Mouse (Mus musculus) cerebellum, adult 9-10 months (tissue): ENCODE measurements around the gene Stac3.

ENCODE experiments used
- DNase-seq: peaks from one replicate; pipeline ENCODE4 v3.0.0; 2022

Stac3 gene

DNA sequence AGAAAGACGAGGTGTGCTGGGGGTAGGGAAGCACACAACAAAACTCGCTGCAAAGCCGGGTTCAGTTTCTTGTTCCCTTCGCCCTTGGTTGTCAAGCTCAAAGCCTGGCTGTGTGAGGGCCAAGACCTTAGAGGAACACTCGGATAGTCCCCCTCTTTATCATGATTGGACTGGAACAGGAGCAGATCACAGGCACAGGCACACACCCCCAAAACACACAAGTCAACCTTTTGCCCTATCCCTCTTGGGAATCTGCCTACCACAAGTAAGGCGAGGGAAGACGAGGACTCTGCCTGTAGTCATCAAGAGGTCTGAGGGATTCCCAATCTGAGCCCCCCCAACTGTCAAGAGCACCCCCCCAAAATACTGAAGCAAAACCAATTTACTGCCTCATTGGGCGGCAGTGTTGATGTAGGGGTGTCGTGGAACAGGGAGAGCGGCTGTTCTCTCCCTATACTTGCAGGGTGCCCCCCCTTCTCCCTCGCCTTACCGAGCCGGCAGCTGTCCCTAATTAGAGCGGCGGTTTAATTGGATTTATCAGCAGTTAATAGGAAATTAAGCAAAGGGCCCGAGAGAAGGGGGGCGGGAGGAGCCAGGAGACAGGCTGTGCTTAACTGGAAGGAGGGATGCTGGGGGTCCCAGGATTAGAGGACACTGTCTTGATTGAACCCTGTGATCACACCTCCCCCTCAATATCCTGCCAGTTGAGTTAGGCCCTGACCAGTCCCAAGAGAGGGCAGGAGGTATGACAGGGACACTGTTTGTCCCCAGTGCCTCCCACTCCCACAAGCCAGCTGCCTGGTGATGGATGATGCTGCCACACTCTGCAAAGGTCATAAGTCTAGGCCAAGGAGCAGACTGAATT, 8.6 kb downstream of the Stac3 start:
- peak; percentile 78 for DNase-seq

DNA sequence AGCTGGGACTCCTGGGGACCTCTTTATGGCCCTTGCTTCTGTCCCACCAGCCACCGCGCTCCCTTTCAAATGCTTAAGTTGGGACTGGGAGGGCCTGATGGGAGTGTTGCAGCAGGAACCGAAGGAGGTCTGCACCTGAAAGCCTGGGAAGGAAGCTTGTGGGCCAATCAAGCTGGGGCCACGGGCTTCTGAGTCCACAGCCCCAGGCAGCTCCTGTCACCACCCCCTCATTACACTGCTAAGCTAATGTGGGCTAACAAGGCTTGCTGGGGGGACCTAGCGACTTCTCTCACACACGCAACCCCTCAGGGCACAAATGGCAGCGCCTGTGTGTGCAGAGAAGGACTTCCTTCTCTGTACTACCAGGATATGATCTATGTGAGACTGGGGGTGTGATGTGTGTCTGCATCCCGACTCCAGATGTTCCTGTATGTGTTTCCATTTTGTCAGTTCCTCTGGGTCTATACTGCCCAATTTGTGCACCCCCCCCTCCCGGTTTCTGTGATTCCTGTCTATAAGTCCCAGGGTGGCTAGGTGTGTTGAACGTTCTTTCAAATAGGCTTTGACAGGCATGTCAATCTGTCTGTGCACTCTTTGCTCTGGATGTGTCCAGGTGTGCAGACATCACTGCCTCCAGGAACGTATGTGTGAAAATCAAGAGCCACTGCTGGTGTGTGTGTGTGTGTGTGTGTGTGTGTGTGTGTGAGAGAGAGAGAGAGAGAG, 9.6 kb downstream of the Stac3 start:
- peak; percentile 74 for DNase-seq

DNA sequence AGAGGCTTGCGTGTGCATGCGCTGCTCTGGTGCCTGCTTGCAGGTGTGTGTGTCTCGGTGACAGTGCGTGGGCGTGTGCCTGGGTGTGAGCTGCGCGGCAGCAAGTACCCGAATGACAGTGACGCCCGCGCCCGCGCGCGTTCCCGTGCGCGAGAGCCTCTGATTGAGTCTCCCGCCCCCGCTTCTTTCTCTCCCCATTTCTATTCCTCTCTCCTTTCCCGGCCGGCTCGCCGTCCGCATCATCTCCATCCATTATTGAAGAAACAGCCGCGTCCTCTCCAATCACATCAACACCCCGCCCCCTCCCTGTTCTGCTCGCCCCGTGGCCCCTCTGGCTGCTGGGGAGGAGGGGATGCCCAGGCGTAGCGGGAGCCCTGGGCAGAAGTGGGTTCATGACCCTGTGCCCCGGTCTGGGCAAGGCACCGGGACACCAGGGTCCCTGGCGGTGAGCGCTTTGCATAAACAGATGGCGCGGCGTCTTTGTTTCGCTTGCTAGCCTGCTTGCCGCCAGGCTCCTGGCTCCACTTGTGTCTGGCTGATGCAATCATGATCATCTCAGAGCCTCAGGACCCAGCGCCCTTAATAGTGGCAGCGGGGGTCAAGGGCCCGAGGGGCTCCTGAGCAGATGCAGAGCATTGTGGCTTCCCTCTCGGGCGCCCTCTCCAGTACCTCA, 10.3 kb downstream of the Stac3 start:
- DNase-seq, result peak; percentile 91

DNA sequence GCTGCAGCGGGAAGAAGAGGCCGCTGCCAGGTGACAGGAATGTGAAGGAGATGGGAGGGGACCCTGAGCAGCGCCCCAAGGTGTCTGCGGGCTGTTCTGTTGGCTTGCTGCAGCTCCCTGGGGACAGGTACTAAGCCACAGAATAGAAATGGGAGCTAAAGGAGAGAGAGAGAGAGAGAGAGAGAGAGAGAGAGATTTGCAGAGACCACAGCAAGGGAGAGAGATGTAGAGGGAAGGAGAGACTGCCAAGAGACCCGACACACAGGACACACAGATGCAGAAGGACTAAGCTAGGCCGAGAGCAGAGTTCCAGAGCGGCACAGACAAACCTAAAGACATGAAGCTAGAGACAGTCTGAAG, 10.8 kb downstream of the Stac3 start:
- no peak for DNase-seq

DNA sequence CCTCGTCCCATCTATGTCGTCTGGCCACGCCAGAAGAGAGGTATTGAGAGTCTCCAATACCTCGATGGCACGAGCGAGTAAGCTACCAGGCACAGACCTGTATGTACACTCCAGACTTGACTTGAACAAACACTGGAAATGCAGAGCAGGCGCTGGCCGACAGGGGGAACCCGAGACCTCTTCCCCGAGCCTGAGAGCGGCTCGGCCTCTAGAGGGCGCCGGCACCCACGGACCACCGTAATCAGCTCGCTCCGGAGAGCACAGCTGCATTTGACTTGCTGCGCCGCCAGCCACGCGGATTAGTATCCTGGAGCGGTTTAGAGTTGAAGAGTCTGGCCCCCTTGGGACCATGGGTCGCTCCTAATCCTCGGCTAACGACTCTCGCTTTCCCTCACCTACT, 11.3 kb downstream of the Stac3 start:
- peak; percentile 98 for DNase-seq

DNA sequence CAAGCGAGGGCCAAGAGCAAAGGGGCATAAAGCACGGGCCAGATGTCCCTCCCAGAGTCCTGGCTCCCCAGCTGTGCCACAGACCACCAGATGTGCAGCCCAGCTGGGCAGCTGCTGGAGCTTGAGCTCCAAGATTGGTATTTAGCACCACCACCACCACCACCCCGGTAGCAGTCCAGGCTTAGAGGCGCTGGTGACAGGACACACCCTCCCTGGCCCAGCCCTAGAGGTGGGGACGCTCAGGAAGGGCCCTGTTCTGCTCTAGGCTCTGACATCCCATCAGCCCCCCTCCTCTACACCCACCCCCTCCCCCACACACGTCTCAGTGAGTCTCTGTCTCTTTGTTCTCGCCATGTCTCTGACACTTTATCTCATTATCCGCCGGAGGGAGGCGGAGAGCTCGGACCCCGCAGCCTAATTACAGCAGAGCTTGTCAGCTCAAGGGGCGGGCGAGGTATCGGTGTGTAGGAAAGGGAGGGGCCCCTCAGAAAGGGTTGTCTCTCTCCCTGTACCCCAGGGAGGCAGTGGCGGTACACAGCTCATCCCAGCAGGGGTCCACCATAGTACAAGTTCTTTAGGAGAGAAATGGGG, 12.1 kb downstream of the Stac3 start:
- DNase-seq, result no peak

DNA sequence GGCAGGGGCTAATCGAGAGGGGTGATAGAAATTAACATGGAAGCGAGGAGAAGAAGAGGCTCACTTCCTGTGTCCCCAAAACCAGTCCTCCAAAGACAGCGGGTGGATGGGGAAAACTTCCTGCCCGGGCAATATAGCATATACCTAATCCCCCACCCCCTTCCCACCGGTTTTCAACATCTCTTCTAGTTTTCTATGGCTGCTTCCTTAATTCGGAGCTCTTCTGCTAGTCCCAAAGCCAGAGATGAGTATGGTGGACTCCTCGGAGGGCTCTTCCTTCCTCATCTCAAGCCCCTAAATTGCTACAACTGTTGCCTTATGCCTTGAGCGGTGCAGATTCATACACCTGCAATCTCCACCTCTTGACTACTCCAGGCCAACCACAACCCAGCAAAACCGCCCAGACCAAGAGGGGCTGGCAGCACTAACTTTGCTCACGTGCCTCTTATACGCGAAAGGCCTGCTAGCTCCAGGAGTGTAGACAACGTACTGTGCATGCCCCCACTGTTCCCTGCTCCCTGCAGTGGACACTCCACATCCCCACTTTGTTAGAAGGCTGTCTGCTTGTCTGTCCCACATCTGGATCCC, 12.7 kb downstream of the Stac3 start:
- no peak for DNase-seq

DNA sequence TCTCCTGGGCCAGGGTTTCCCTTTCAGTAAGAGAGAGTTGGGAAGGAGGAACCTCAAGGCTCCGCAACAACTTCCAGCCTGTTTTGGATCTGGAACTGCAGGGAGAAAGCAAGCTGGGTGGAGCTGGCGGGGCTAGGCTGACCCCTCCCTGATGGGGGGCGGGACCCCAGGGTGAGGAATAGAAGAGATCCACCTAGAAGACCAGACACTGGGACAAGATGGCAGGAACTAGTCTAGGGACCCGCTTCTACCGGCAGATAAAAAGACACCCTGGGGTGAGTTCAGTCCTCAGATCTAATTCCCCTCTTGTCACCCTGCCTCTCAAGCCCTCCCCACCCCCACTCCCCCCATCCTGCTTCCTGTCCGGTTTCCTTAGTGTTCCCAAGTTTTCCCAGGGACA, 13.3 kb downstream of the Stac3 start, which contains the start of gene Ndufa4l2:
Gene Ndufa4l2 (plus strand): TSS at position 204 of the 400 bp plus-strand sequence.
- no peak for DNase-seq

DNA sequence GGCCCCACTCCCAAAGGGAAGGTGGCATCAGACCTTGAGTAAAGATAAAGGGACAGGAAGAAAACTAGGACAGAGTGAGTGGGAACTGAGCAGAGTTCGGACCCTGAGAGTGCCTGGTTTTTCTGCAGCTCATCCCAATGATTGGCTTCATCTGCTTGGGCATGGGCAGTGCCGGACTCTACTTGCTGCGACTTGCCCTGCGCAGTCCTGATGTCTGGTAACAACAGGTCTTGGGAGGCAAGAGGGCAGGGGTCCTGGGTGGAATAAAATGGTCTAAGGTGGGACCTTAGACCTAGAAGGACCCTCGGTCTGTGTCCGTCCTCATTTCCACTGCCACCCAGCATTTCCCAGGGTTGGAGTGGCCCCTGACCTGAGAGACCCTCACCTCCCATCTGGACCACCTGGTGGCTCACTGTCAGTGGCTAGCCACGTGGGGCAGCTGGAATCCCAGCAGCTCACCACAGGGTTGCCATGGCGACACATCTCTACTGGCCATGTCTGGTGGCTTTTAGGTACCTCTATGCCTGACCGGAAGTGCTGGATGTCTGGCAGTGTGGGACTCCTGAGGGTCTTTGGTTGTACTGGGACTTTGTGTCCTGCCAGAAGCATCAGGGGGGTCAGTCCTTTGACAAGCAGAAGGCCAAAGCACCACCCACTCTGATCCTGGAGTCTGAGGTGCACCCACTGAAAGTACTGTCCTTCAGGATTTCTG, 13.9 kb downstream of the Stac3 start:
- no peak for DNase-seq

DNA sequence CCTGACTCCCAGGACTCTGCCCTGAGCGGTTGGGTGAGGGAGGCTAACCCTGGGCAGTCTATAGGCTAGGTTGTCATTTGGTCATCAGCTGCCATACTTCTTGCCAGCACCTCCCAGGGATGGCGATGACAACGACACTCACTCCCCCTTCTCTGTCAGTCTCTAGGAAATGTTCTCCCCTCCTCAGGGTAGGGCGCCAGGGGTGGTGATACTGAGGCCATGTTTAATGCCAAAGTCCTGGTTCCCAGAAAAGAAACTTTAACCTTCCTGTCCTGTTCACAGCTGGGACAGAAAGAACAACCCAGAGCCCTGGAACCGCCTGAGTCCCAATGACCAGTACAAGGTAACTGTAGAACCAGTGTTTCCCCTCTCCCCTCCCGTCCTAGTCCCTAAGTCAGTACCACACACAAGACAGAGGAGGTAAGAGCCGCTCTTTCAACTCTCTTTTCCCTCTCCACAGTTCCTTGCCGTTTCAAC, 14.5 kb downstream of the Stac3 start:
- DNase-seq, result no peak

DNA sequence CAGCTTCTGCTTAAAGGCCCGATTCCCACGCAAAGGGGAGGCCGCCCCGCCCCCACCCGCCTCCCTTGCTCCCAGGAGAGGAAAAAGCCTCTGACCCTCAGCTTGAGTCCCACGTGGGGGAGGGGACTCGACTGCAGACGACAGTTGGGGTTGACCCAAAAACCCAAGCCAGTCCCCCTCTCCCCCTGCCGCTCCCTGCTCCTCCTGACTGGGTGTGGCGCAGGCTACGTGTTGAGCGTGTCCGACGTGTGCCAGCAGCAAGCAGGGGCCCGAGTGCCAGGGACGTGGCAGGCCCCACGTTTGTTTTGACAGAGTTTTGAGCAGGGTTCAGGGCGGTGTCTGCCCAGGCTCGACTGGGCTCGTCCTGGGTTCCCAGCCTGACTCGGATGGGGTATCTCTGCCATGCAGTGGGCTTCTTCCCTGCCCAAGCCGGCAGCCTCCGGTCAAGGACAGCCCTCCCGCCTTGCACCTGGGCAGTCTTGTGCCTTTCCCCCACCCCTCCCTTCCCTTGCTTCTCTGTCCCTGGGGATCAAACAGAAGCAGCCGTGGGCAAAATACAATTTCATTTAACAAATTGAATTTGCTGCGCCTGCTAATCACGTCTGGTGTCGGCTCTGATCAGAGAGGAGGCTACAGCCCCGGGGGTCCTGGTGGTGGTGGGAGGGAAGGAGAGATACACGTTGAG, 15.2 kb downstream of the Stac3 start:
- no peak for DNase-seq

DNA sequence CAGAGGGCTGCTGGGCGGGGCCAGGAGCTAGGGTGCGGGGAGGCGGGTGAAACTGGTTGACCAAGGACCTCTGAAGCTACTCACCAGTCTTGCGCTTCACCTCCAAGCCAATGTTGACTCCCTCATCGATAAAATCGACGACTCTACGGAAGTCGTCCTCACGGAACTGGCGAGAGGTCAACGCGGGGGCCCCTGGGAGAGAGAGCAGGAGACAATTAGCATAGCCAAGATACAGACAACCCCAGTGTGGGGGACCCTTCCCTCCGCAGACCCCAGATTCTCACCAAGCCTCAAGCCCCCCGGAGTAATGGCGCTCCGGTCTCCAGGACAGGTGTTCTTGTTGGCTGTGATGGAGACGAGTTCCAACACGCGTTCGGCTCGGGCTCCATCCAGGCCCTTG, 16.5 kb downstream of the Stac3 start:
- no peak for DNase-seq

DNA sequence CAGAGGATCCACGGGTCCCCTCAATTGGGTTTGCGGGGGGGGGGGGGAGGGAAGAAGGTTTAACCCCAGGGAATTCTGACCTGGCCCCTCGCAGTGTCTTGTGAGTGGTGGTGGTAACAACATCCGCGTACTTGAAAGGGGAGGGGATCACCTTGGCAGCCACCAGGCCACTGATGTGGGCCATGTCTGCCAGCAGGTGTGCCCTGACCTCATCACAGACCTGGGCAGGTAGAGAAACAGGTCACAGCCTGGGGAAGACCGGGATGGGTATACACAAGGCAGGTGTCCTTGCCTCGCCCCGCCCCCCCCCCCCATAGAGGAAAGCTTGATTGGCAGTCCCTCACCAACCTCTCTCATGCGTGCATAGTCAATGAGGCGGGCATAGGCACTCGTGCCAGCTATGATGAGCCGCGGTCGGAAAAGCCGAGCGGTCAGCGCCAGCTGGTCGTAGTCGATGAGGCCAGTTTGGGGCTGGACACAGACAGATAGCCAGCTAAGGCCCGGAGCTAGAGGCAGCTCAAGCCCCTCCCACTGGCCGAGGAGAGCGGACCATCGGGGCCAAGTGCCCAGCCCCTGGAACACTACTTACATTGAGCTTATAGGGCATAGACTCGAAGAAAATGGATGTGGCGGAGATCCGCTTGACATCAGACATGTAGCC, 17.7 kb downstream of the Stac3 start:
- DNase-seq, result no peak

DNA sequence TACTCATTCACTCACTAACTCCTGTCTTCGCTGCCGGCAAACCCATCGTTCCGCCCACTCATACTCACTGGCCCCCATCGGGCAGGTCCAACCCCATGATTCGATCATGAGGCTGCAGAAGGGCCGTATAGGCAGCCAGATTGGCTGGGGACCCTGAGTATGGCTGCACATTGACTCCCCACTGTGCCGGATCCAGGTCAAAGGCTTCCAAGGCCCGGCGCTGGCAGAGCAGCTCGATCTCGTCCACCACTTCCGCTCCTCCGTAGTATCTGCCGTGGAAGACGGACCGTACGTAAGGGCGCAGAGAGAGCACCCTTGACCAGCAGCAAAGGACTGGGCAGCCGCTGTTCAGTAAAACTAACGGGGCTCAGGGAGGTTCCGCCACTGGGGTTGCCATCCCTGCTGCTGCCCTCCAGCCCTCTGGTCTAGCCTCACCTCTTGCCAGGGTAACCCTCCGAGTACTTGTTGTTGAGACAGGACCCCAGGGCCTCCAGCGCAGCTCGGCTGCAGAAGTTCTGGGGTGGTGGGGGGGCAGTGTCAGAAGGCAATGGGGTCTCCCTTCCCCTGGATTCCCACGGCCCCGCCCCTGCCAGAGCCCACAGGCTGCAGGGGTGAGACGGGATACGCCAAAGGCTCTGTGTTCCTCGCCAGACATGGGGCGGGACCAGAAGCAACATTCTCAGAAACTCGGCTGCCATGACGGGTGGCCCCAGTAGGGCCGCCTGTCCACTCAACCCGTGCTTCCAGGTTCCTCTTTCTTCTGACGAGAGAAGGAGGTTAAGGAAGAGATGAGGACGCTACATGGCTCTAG, 18.6 kb downstream of the Stac3 start:
- no peak for DNase-seq

DNA sequence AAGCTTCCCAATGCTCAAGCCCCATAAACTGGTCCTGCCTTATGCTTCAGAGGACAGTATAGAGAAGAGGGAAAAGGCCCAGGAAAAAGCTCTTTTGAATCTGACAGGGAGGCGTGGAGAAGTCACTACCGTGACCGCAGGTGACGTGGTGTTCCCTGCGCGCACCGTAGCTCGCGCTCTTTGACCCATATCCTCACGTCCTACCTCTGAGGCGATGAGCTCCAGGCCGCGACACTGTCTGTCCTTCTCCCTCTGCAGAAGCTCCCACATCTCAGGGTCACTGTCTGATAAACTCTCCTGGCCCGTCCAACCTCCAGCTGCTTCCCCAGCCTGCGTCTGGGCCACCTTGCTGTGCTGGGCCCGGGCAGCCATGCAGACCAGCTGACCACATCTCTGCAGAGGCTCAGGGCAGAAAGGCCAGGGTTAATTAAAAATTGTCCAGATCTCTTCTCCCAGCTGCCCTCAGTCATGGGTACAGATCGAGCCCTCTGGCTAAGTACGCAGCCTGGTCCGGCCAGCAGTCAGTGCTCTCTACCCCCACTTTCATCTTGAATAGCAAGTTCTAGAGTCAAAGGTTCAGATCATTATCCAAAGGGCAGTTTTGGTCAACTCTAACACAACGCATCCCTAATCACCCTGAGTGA, 19.4 kb downstream of the Stac3 start:
- no peak for DNase-seq

DNA sequence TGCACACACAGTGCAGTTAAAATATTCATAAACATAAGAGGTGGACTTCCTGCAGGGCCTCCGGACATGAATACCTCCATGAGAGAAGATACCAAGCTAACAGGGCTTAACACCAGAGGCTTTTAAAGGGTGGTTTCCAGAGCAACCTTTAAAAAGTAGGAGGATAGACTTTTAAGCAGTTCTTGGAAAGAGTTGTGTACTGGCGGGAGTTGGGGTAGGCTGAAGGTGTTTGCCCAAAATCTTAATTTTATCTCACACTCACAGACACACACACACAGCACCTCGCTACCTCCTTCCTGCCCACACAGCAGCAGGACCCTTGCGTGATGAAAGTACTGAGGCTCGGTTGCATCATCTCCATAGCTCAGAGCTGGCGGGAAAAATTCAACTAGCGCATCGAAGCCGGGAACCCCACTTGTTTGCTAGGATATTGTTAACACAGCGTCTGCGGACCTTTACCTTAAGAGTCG, 20.2 kb downstream of the Stac3 start:
- DNase-seq, result no peak

DNA sequence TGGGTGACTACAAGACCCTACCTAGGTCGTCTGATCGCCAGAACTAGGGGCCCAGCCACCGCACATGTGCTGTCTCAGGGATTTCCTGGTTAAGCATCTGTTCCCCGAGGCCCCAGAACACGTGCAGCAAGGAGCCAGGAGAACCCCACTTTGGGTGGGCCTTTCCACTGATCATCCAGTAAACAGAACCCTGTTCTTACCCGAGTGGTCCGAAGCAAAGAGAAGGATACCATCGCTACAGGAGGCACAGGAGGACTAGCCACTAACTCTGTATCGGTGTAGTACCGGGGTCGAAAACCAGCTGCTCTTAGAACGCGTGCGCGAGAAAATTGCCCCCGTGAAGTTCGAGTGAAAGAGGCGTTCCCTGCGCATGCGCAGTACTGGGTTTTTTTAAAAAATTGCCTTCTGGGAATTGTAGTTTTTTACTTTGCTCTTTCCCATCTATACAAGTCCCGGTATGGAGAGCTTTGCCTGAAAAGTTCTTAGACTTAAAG, 20.6 kb downstream of the Stac3 start, which contains the start of gene Shmt2:
Gene Shmt2 (minus strand): TSS at position 357 of the 494 bp plus-strand sequence.
- peak; percentile 92 for DNase-seq

DNA sequence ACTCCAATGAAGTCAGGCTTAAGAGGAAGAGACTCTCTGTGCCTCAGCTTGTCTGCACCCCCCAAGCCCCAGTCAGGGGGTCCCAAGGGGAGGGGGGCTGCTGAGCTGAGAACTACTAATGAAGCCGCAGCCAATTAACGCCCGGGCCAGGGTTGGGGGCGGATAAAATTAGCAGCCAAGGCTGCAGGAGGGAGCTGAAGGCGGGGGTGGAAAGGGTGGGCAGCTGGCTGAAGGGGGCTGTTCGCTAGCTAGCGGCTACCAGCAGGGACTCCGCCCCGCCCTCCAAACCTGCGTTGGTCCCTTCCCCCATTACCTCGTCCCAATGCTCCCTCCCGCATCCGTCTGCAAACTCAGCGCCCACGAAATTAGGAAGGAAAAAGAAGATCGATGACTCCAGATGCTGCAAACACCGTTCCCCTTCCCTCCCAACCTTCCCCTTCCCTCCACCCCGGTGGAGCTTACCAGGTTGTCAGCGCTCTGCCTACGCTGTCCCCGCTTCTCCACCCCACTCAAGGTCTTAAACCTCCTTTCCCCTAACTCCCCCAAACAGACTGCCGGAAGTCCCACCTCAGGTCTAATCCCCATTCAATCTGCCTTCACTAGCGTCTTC, 23.3 kb downstream of the Stac3 start:
- DNase-seq, result no peak

DNA sequence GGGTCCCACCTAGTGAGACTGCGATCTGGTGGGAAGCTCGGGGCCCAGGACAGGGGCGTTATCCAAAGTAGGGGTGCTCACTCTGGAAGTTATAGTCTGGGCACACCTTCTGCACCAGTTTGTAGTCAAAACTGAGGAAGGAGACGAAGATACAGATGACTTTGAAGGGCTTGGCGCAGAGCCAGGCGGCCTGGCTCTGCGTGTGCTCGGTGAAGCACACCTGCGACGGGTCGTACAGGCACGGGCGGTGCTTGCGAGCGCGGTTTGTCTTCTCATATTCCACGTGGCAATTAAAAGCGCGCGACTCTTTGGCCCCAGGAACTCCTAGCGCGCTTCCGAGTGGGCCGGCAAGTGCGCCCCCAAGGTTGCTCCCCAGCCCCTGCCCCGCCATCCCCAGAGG, 24.6 kb downstream of the Stac3 start:
- DNase-seq, result no peak
